Mouse (Mus musculus): ENCODE data around the gene Ccdc141.

Gene Ccdc141

GRCm38 (mm10) chr2:77170633-77171105 is at the start of gene Ccdc141:
TSS of gene Ccdc141 (minus strand) at chr2:77170636.
- in situ Hi-C loops (cut with MboI; ENCODE audit: low sequenced_read_pairs) = no loop called here

- in situ Hi-C loops (cut with MboI; ENCODE audit: low sequenced_read_pairs) = no loop called here
Measured at GRCm38 (mm10) chr2:77212885-77213284, 42.4 kb upstream of the Ccdc141 start.

- in situ Hi-C loops (cut with MboI; ENCODE audit: low sequenced_read_pairs) = no loop called here
Measured at GRCm38 (mm10) chr2:77206951-77207350, 36.5 kb upstream of the Ccdc141 start.

DNA sequence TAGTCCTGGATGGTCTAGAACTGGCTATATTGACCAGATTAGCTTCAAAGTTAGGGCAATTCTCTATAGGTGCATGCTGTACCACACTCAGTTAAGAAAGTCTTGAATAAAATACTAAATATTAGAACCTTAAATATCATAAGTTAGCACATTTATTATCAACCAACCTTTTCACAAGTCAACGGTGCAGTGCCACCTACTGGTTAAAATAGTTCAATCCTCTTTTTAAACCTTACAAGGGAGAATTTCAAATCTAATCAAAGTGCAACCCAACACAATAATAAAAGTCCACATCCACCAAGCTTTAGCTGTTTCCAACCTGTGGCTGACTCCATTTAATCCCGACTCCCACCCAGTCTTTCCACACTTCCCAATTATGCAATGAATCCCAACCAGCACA is 33.5 kb upstream of the Ccdc141 start:
- in situ Hi-C loops (cut with MboI; ENCODE audit: low sequenced_read_pairs) = no loop called here

DNA sequence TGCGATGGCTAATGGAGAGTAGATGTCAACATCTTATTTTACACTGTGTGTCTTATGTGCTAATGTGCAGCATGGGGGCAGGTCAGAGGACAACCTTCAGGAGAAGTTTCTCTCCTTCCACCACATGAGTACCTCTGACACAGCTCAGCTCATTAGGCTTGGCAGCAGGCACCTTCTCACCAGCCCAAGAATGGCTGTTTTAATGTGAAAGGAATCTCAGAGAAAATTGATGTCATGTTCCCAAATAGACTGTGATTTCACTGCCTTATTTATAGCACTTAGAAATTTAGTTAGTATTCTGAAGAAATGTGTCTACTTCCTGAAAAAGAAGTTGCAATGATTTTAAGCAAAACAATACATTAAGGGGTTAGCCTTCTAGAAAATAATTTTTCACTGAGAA is 31.5 kb upstream of the Ccdc141 start:
- in situ Hi-C loops (cut with MboI; ENCODE audit: low sequenced_read_pairs) = no loop called here

DNA sequence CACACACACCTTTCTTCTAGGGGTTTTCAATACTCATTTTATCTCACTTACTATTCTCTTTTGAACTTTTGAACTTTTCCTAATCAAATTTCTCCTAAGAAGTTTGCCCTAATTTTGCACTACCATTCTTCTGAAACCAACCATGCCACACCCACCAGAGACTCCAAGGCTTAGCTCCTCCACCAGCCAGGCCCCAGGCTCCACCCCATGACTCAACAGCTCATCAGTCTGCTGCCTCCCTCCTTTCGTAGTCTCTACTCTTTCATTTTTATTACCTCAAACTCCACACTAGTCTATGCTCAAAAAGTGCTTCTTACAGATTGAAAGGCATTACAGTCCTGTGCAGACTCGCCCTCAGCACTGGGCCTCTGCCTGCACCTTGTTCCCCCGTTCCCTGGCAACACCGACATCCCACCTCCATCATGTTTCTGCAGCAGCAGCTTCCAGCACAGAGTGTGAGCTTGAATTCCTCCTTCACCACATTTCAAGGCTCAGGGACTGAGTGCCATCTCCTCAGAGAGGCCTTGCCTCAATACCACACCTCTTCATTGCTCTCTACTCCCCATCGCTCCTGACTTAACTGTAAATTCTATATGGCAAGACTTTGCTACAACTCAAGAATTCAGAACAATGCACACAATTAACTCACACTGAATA is 30.6 kb upstream of the Ccdc141 start:
- in situ Hi-C loops (cut with MboI; ENCODE audit: low sequenced_read_pairs) = no loop called here

- in situ Hi-C loops (cut with MboI; ENCODE audit: low sequenced_read_pairs) = no loop called here
Measured at GRCm38 (mm10) chr2:77200379-77200778, 29.9 kb upstream of the Ccdc141 start.

DNA sequence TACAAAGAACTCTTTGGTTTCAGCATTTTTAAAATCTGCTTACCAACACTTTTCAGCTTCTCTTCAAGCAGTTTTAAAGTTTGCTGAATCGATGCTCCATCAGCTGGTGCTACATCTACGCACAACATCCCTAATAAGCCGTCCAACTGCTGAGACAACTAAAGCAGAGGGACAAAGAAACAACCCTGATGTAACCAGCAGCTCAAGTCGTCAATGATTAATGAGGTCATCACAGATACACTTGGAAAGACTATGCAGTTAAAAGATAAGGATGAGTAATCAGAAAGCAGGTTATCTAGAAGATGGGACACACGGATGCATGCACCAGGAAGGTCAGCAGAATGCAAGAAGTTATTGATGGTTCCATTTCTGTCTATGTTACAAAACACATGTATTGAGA is 27.8 kb upstream of the Ccdc141 start:
- in situ Hi-C loops (cut with MboI; ENCODE audit: low sequenced_read_pairs) = no loop called here

GRCm38 (mm10) chr2:77196819-77197218 is 26.4 kb upstream of the Ccdc141 start:
- in situ Hi-C loops (cut with MboI; ENCODE audit: low sequenced_read_pairs) = no loop called here

DNA sequence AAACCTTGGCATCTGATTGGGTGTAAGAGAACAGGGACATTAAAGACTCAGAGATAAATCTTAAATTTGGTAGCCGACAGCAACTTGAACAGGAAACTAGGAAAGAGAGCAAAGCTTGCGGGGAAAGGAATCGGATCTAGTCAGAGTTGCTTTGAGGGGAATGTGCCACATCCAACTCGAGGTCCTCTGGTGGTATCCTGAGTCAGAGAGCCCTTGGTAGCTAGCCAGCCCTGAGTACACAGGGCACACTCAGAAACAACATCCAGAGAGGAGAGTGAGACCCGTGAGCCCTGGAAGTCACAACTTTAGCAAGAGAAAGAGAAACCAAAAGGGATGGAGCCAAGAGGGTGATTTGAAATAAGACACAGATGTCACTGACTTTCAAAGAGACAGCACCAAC is 24.6 kb upstream of the Ccdc141 start:
- in situ Hi-C loops (cut with MboI; ENCODE audit: low sequenced_read_pairs) = no loop called here

DNA sequence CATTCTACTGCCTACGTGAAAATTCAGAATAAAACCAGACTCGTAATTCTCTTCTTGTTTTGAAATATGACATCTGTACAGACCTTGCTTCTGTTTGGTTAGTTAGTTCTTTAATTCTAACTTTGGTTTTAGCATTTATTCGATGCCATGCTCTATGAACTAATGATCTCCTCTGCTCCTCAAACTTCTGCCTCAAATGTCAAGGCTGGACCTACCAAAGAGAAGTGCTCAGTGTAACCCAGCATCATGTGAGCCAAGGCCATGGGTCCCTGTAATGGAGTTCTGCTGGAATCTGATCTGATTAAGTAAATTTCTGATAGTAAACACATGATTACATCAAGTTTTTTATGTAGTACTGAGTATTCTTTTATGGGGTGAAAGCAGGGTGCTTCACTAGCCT is 21.4 kb upstream of the Ccdc141 start:
- in situ Hi-C loops (cut with MboI; ENCODE audit: low sequenced_read_pairs) = no loop called here

DNA sequence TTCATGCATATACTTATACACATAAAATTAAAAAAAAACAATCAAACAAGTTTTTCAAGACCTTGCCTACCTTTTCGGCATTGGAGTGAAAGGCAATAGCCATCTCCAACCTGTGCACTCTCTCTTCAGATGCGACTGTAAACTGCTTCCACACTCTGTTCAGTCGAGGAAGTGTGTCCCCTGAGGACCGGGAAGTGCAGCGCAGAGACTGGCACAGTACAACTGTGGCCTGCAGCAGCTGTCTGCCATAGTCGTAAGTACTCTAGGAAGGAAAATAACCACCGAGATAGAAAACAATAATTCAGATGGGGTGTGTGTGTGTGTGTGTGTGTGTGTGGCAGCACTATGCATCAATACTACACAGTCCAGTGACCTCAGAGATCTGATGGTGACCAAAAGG is 20.5 kb upstream of the Ccdc141 start:
- in situ Hi-C loops (cut with MboI; ENCODE audit: low sequenced_read_pairs) = no loop called here

- in situ Hi-C loops (cut with MboI; ENCODE audit: low sequenced_read_pairs) = no loop called here
Measured at GRCm38 (mm10) chr2:77190301-77190700, 19.9 kb upstream of the Ccdc141 start.

GRCm38 (mm10) chr2:77189671-77190070 is 19.2 kb upstream of the Ccdc141 start:
- in situ Hi-C loops (cut with MboI; ENCODE audit: low sequenced_read_pairs) = no loop called here

DNA sequence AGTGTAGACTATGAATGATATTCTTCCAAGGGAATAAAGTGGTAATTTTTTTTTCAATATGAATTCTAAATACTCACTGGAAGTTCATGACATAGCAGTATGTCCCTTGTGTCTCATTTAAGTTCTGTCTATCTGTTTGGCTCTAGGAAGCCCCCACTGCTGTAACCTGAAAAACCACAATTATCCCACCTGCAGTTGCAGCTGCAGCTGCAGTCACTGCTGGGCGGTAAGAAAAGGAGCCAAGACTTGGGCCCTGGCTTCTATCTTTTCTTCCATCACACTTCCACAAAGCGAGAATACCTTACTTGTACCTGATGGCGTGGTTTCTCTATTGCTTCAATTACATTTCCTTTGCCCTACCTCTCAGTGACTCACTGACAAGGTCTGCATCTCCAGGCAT is 17.1 kb upstream of the Ccdc141 start:
- in situ Hi-C loops (cut with MboI; ENCODE audit: low sequenced_read_pairs) = no loop called here

DNA sequence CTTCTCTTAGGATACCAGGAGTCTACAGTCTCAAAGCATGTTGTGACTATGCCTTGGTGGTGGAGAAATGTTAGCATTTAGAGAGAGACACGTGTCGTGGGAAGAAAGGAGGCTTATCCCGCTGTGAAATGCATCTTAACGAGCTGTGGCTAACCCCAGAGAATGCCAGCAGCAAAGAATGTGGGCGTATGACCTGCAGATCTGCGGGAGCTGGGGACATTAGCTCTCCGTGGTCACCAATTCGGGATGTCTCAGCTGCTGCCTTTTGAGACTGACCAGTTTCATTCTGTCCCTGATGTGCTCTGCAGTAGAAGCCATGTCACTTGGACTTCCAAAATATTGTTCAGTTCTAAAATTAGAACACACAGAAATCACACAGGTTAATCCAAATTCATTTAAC is 16.5 kb upstream of the Ccdc141 start:
- in situ Hi-C loops (cut with MboI; ENCODE audit: low sequenced_read_pairs) = no loop called here

DNA sequence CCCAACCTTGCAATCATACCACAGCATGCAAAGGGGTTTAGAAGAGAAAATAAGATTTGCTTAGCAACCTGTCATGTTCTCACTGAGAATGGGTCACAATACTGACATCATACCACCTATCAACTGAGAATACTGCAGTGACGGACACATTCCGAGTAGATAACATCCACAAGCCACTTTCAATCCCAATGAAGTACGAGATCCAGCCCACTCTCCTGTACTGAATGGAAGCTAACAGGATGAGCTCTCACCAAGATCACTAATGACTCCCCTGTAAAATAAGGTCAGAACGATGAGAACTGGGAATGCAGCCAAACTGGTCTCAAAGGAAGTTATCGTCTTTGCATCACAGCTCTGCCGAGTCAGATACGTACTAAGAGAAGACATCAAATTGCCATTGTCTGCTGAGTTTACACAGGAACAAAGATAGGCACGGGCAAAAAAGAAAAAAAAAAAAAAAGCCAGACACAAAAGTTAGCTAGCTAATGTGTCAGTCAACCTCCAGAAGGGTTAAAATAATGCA is 13.7 kb upstream of the Ccdc141 start:
- in situ Hi-C loops (cut with MboI; ENCODE audit: low sequenced_read_pairs) = no loop called here

- in situ Hi-C loops (cut with MboI; ENCODE audit: low sequenced_read_pairs) = no loop called here
Measured at GRCm38 (mm10) chr2:77183646-77184045, 13.2 kb upstream of the Ccdc141 start.

GRCm38 (mm10) chr2:77182996-77183380 is 12.6 kb upstream of the Ccdc141 start:
- in situ Hi-C loops (cut with MboI; ENCODE audit: low sequenced_read_pairs) = no loop called here

DNA sequence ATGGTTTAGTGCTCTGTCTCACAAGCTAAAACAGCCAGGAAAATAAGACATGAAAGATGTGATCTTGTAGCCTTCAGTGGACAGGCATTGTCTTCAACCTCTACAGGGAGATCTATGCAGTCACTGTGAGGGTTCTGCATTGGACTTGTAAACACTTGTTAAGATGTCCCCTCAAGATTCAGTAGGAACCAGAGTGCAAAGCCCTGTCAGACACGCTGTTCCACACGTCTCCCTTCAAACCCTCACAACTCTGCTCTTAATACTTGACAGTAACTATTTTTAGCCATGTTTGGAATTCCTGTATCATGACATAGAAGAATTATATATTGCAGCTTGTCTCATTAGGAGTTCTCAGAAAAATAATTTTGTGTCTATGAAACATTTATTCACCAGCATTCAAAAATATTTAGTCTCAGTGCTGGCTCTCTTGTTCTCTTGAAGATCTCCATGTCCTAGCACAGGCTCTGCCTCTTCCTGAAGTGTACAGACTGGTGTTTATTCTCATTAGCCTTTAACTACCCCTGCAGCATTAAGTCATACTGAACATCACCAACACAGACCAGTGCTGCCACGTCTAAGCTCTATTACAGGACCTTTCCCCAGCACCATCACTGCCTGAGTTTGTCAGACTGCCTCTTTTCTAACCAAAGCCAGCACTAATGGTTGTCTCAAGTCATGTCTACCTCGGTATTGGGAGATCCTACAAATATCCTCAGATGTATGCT is 12.0 kb upstream of the Ccdc141 start:
- in situ Hi-C loops (cut with MboI; ENCODE audit: low sequenced_read_pairs) = no loop called here

DNA sequence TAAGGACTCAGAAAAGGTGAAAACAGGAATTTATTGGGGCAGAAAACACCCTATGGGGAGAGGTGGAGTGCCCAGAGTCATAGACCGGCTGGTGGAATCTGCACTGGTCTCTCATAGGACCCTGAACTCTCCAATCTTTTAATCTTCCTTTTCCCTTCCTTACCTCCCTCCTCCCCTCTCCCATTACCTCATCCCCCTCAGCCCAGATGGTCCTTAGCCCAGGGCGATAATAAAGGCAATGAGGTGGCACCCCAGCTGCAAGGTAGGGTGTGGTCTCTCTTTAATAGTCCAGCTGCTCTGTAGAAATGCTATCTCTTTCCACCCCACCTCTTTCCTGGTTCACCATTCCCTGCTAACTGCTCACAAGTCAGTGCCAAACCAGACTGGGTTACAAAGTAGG is 7.0 kb upstream of the Ccdc141 start:
- in situ Hi-C loops (cut with MboI; ENCODE audit: low sequenced_read_pairs) = no loop called here

DNA sequence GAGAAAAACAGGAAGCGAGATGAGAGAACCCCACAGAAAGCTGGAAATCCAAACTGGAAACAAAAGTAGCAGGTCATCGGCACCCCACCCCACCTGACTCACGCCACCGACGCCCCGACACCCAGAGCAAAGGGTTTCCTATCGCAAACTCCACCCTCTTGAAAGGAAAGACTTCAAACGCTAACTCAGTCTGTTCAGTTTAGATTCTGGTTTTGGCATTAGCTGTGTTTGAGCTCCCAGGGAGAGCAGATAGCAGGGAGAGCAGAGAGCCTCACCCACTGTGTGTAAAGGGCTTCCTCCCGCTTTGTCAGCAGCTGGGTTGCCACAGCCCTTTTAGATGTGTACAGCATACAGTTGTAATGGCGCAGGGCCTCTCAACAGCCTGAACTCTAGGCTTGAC is 6.0 kb upstream of the Ccdc141 start:
- in situ Hi-C loops (cut with MboI; ENCODE audit: low sequenced_read_pairs) = no loop called here
